Mouse (Mus musculus): ENCODE measurements around the gene Olfr611.
"Not testable (repeated sequence)": the region's sequence is repeated elsewhere in the genome, so short reads cannot be mapped to it uniquely, and the experiment has no call there.

Olfr611 gene

DNA sequence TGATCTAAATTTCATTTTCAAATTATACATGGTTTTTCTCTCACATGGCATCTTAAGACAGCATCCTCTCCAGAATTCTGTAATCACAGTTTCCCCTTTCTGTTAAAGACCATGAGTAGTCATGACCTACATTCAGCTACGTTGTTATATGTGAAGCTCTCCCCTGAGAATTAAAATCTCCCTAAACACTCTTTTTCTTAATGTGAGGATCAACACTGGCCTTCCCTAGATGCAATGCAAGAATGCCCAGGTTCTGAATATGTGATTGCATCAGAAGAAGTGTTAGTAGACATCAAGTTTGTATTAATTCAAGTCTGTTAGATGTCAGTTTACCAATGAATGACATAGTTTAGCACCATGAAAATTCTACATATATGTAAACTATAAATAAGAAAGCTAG lies at the start of gene Olfr611:
Gene Olfr611 (minus strand): TSS at position 101 of the 400 bp plus-strand sequence.
- not testable (repeated sequence) for DNase-seq (ENCODE audit: low spot score)

GRCm38 (mm10) chr7:103569043-103569442 lies 48.4 kb upstream of the Olfr611 start, which contains the start of gene Olfr616:
TSS of gene Olfr616 (minus strand) at chr7:103569143.
- DNase-seq (ENCODE audit: low spot score): no peak

DNA sequence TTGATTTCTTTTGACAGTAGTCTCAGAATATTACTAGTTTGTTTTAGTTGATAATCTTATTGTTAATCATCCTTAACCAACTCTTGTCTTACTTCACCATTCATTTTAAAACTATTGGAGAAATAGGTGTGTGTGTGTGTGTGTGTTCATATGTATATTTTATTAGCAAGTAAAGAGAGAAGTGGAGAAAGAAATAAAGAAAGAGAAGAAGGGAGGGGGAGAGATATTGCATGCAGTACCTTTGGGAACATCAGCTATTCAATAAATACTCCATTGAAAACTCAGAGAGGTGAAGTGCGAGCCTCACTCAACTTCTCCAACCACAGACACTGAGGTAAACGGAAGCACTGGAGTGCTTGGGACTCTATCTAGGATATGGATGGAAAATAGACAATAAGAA lies 35.1 kb upstream of the Olfr611 start, which contains the start of gene Olfr615:
Gene Olfr615 (plus strand): TSS at position 301 of the 400 bp plus-strand sequence.
- no peak for DNase-seq (ENCODE audit: low spot score)

GRCm38 (mm10) chr7:103547774-103548173 lies 27.1 kb upstream of the Olfr611 start, which contains the start of gene Olfr613:
TSS of gene Olfr613 (plus strand) at chr7:103548074.
- no peak for DNase-seq (ENCODE audit: low spot score)

DNA sequence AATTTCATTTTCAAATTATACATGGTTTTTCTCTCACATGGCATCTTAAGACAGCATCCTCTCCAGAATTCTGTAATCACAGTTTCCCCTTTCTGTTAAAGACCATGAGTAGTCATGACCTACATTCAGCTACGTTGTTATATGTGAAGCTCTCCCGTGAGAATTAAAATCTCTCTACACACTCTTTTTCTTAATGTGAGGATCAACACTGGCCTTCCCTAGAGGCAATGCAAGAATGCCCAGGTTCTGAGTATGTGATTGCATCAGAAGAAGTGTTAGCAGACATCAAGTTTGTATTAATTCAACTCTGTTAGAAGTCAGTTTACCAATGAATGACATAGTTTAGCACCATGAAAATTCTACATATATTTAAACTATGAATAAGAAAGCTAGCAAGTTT lies 22.0 kb upstream of the Olfr611 start, which contains the start of gene Olfr612:
Gene Olfr612 (minus strand): TSS at position 101 of the 400 bp plus-strand sequence.
- not testable (repeated sequence) for DNase-seq (ENCODE audit: low spot score)

DNA sequence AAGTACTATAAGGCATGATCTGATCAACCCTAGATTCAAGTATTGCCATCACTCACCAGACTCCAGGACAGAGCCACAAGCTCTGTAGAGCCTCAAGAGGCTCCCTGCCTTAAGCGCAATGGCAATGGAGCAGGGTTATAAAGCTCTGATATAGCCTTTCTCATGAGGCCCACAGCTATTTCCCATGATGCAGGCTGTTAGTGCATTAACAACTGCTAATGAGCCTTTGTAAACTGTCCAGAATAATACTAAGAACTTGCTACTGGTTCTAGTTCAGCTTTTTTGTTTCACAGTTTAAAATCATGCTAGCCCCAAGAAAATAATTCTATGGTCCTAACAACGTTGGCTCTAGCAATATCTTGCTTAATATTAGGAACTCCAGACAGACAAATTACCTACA lies 8.6 kb downstream of the Olfr611 start, which contains the start of gene Olfr610:
Gene Olfr610 (minus strand): TSS at position 101 of the 400 bp plus-strand sequence.
- no peak for DNase-seq (ENCODE audit: low spot score)

- no peak for DNase-seq (ENCODE audit: low spot score)
Measured at GRCm38 (mm10) chr7:103497962-103498361, 22.7 kb downstream of the Olfr611 start, which contains the start of gene Olfr609. TSS of gene Olfr609 (minus strand) at chr7:103498062.

DNA sequence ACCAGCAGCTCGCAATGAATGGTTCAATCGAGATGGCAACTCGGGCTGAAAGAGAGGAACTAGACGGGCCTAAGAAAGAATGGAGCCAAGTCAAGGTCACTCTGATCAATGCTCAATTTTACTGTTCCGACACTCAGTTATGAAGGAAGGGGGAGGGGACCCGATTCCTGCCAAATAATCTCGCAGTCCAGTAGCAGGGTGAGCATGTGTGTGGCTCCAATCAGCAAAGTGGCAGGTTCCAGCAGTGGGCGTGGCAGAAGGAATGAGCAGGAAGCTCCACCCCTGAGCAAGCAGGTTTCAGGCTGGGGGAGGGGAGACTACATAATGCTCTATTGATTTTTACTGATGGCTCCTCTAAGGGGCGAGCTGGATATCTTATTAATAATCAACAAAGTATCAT lies 43.5 kb downstream of the Olfr611 start:
- DNase-seq (ENCODE audit: low spot score): not testable (repeated sequence)

DNA sequence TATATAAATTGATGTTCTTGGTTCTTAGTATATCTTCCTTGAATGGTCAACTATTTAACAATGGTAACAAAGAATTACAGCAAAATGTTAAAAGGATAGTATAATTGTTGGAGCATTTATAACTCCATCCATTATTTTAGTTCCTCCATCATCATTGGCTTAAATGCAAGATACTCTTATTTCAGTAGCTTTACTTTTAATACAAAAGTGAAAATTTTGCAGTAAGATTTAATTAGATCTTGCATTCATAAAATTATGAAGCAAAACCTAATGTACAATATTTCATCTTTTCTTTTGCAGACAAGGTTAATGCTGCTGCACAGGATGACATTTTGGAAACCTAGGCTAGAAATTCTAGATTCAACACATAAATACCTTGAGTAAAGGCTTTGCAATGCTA lies 51.1 kb downstream of the Olfr611 start, which contains the start of gene Olfr608:
Gene Olfr608 (plus strand): TSS at position 301 of the 400 bp plus-strand sequence.
- DNase-seq (ENCODE audit: low spot score): no peak

All from embryo, embryonic 10.5 days (tissue).